In genomic region chr5:92332359-92332840, GRCm38 (mm10) we compare ENCODE assay signal across 8 mouse cellular contexts. TPM values are rescaled to one million over a fixed set of nuclear protein-coding genes. Genes with fewer than 3 reads are reported as not detected.
DNase-seq lines count a peak whose midpoint lies in the region; ATAC-seq and TF ChIP-seq lines count a peak whose summit lies in the region.

No protein-coding gene starts in this region.

- H3K36me3 ChIP-seq in heart, embryonic 10.5 days: no peaks in the 10 kb centered on the region
- H3K36me3 ChIP-seq in myocyte (ENCODE audit: control insufficient read depth, insufficient read depth): no peaks in the 10 kb centered on the region

- H3K27me3 ChIP-seq in heart, embryonic 10.5 days (ENCODE audit: insufficient read depth, poor library complexity, severe bottlenecking): no peaks in the 10 kb centered on the region
- H3K27me3 ChIP-seq in myocyte (ENCODE audit: control insufficient read depth, insufficient read depth, insufficient read length): peaks cover 4% of the 10 kb centered on the region

- peak; percentile 48 for DNase-seq in adrenal gland, adult 8-10 months
- DNase-seq in adrenal gland, postnatal 25 days: no peak
- peak; percentile 16 for DNase-seq in Muller cell, postnatal 12 days (ENCODE audit: inconsistent ontology term)
- DNase-seq in heart, embryonic 10.5 days (ENCODE audit: low spot score): no peak
- peak; percentile 66 for DNase-seq in kidney, postnatal 10 days
- DNase-seq in layer of hippocampus, adult 8-10 months (ENCODE audit: low spot score in 2 of 2): no peak

- TF ChIP-seq POLR2A in myocyte (IDR thresholded peaks at IDR 0.05; ENCODE audit: insufficient read length, low read depth): no peak

- peak overlapping the region; percentile 67 for H3K4me2 ChIP-seq in myocyte (ENCODE audit: low read depth)

- 73% methylated on average over 9 of the region's 9 CpGs for WGBS in heart, embryonic 10.5 days

- no peaks in the 10 kb centered on the region for H3K4me1 ChIP-seq in heart, embryonic 10.5 days

- no peak overlapping the region for H3ac ChIP-seq in myocyte (ENCODE audit: control insufficient read depth, insufficient read length)

- H3K27ac ChIP-seq in heart, embryonic 10.5 days: peak overlapping the region; percentile 29; the same call in 1 of the 2 replicates

- H3K4me3 ChIP-seq in heart, embryonic 10.5 days: no peak overlapping the region
- no peak overlapping the region for H3K4me3 ChIP-seq in myocyte

- H3K79me2 ChIP-seq in myocyte (ENCODE audit: control insufficient read depth, insufficient read depth): no peaks in the 10 kb centered on the region

- no peaks in the 10 kb centered on the region for H3K9me3 ChIP-seq in heart, embryonic 10.5 days

- no peak for ATAC-seq in inflammation-experienced regulatory T-cells, adult 6 months

TF ChIP-seq in myocyte, 11 proteins besides CTCF, POLR2A, EP300 and RAD21:
- no peak for TF ChIP-seq TCF12 (IDR thresholded peaks at IDR 0.05; ENCODE audit: insufficient read depth, poor library complexity, severe bottlenecking)
- TF ChIP-seq CEBPB (IDR thresholded peaks at IDR 0.05; ENCODE audit: insufficient read depth, poor library complexity, severe bottlenecking): peak; percentile 41; the same call in 1 of the 2 replicates
- TF ChIP-seq USF1 (IDR thresholded peaks at IDR 0.05; ENCODE audit: low read depth): peak; percentile 58

RNA-seq across cellular contexts. Expression of gene Art3, which starts 0.8 kb away (rescaled TPM):
- total RNA-seq in adrenal gland, adult 8-10 months (2022): 10 to 100 TPM; 38.9 to 87.1 (median 64.7) TPM
- total RNA-seq in adrenal gland, postnatal 25 days (2021): 50.0 and 51.8 TPM in 2 replicates
- 19.8 and 37.7 TPM in 2 replicates for polyA plus RNA-seq in heart, embryonic 10.5 days (2016; fragmentation: Nextera tagmentation; extraction: Ambion mirVana)
- polyA plus RNA-seq in myocyte (2012; fragmentation: generic; extraction: Trizol): 3.8 TPM
- 1 to 10 TPM; 3.4 to 7.5 (median 5.8) TPM for total RNA-seq in layer of hippocampus, adult 8-10 months (2022)
- polyA plus RNA-seq in inflammation-experienced regulatory T-cells, adult 6 months (2017; shearing (Covaris generic)): 10 to 100 TPM in 2 of 3 experiments, 1 to 10 TPM in 1; 8.3 to 26.9 (median 19.1) TPM

RNA-seq across cellular contexts. Expression of gene Cxcl9, which starts 4.5 kb away (rescaled TPM):
- 1 to 10 TPM in 2 of 4 experiments, under 1 TPM in 2; 0.65 to 6.8 (median 1.1) TPM for total RNA-seq in adrenal gland, adult 8-10 months (2022)
- 0.88 and 0.90 TPM in 2 replicates for total RNA-seq in adrenal gland, postnatal 25 days (2021)
- polyA plus RNA-seq in heart, embryonic 10.5 days (2016; fragmentation: Nextera tagmentation; extraction: Ambion mirVana): not detected in 2 replicates
- polyA plus RNA-seq in myocyte (2012; fragmentation: generic; extraction: Trizol): 0.02 TPM
- 1 to 10 TPM in 1 of 4 experiments, under 1 TPM in 1, not detected in 2; 0.25 to 1.3 TPM for total RNA-seq in layer of hippocampus, adult 8-10 months (2022)
- under 1 TPM in 1 of 3 experiments, not detected in 2; 0.99 TPM for polyA plus RNA-seq in inflammation-experienced regulatory T-cells, adult 6 months (2017; shearing (Covaris generic))

RNA-seq across cellular contexts. Expression of gene Cxcl10, which starts 16.3 kb away (rescaled TPM):
- 1 to 10 TPM in 2 of 4 experiments, under 1 TPM in 2; 0.35 to 2.1 (median 1.1) TPM for total RNA-seq in adrenal gland, adult 8-10 months (2022)
- 1.1 and 1.2 TPM in 2 replicates for total RNA-seq in adrenal gland, postnatal 25 days (2021)
- polyA plus RNA-seq in heart, embryonic 10.5 days (2016; fragmentation: Nextera tagmentation; extraction: Ambion mirVana): 0.64 TPM in 1 of 2 replicates, not detected in the other
- polyA plus RNA-seq in myocyte (2012; fragmentation: generic; extraction: Trizol): 0.62 TPM
- total RNA-seq in layer of hippocampus, adult 8-10 months (2022): 1 to 10 TPM in 3 of 4 experiments, not detected in 1; 1.2 to 5.2 (median 4.2) TPM
- polyA plus RNA-seq in inflammation-experienced regulatory T-cells, adult 6 months (2017; shearing (Covaris generic)): 10 to 100 TPM; 18.3 to 32.3 (median 19.9) TPM

RNA-seq across cellular contexts. Expression of gene Sdad1, which starts 22.1 kb away (rescaled TPM):
- total RNA-seq in adrenal gland, adult 8-10 months (2022): 10 to 100 TPM; 28.0 to 45.8 (median 35.1) TPM
- 30.5 and 36.1 TPM in 2 replicates for total RNA-seq in adrenal gland, postnatal 25 days (2021)
- polyA plus RNA-seq in heart, embryonic 10.5 days (2016; fragmentation: Nextera tagmentation; extraction: Ambion mirVana): 33.2 and 39.5 TPM in 2 replicates
- polyA plus RNA-seq in myocyte (2012; fragmentation: generic; extraction: Trizol): 7.5 TPM
- 10 to 100 TPM; 20.2 to 26.5 (median 22.8) TPM for total RNA-seq in layer of hippocampus, adult 8-10 months (2022)
- 10 to 100 TPM; 30.5 to 59.4 (median 50.2) TPM for polyA plus RNA-seq in inflammation-experienced regulatory T-cells, adult 6 months (2017; shearing (Covaris generic))

RNA-seq across cellular contexts. Expression of gene Naaa, which starts 54.4 kb away (rescaled TPM):
- 10 to 100 TPM; 22.5 to 30.9 (median 26.2) TPM for total RNA-seq in adrenal gland, adult 8-10 months (2022)
- total RNA-seq in adrenal gland, postnatal 25 days (2021): 13.8 and 15.8 TPM in 2 replicates
- polyA plus RNA-seq in heart, embryonic 10.5 days (2016; fragmentation: Nextera tagmentation; extraction: Ambion mirVana): 7.0 and 9.2 TPM in 2 replicates
- polyA plus RNA-seq in myocyte (2012; fragmentation: generic; extraction: Trizol): 6.2 TPM
- 10 to 100 TPM; 46.9 to 57.1 (median 50.3) TPM for total RNA-seq in layer of hippocampus, adult 8-10 months (2022)
- polyA plus RNA-seq in inflammation-experienced regulatory T-cells, adult 6 months (2017; shearing (Covaris generic)): 10 to 100 TPM; 10.3 to 13.2 (median 11.2) TPM

Comparison
In these comparisons a context has a peak if more than half of its experiments do, and no peak if none do; other contexts are left out.
1. DNase-seq: peak in adrenal gland, adult 8-10 months (single experiment), Muller cell, postnatal 12 days (single experiment) and kidney, postnatal 10 days (single experiment); none in adrenal gland, postnatal 25 days (single experiment), heart, embryonic 10.5 days (single experiment) and layer of hippocampus, adult 8-10 months (0 of 2).